Mouse (Mus musculus) heart, adult 2 months (tissue): ENCODE data around the gene Cdc37.

Experiments
- CTCF ChIP-seq: fragments of 200-600 bp; IDR thresholded peaks from 2 replicates; pipeline ENCODE4 v1.8.1; 2022; ENCODE audit warnings: antibody characterized with exemption, mild to moderate bottlenecking, moderate library complexity
- POLR2A ChIP-seq: fragments of 200-500 bp; IDR thresholded peaks from 2 replicates; pipeline ENCODE4 v1.6.1; 2011; ENCODE audit warnings: mild to moderate bottlenecking, low read depth, low read length, control low read depth; ENCODE audit not compliant: insufficient read depth

- TF ChIP-seq CTCF (no peak), POLR2A (no peak)
These were observed 13.4 kb downstream of the Cdc37 start for GRCm38 (mm10) chr9:21136401-21136800.
